Mouse (Mus musculus) hindbrain, embryonic 11.5 days (tissue): Measurements from ENCODE around the gene Srsf1. TPM values are rescaled to one million over a fixed set of nuclear protein-coding genes. Genes with fewer than 3 reads are reported as not detected.
A peak's percentile ranks its signal among the peaks of the same experiment; 100 is the strongest.

ENCODE experiments used
- ATAC-seq: fragments of 200-750 bp; cut with Nextera tagmentation; 2 replicates; pipeline ENCODE4 v1.8.0; 2017; ENCODE audit warnings: mild to moderate bottlenecking, moderate TSS enrichment, moderate library complexity; ENCODE audit not compliant: low FRiP score
- DNase-seq: peaks from one replicate; pipeline ENCODE4 v3.0.0-alpha.2; 2015; ENCODE audit warnings: low spot score
- H3K27ac ChIP-seq: fragments of 300-500 bp; sonication (generic); 2 replicates; pipeline ENCODE4 v1.5.1; 2014; ENCODE audit warnings: mild to moderate bottlenecking, low read depth, low read length
- H3K27me3 ChIP-seq: fragments of 300-500 bp; sonication (generic); 2 replicates; pipeline ENCODE4 v1.6.1; 2014; ENCODE audit warnings: mild to moderate bottlenecking, low read length, moderate library complexity, mixed read lengths; ENCODE audit not compliant: control insufficient read depth, insufficient read depth
- H3K36me3 ChIP-seq: fragments of 300-500 bp; sonication (generic); 2 replicates; pipeline ENCODE4 v1.6.1; 2014; ENCODE audit warnings: mild to moderate bottlenecking, low read length, moderate library complexity, mixed read lengths; ENCODE audit not compliant: control insufficient read depth, insufficient read depth
- H3K4me1 ChIP-seq: fragments of 300-500 bp; sonication (generic); replicated peaks from 2 replicates; pipeline ENCODE4 v1.6.1; 2014; ENCODE audit warnings: low read length, mixed read lengths; ENCODE audit not compliant: control insufficient read depth, insufficient read depth
- H3K4me2 ChIP-seq: fragments of 300-500 bp; sonication (generic); replicated peaks from 2 replicates; pipeline ENCODE4 v1.6.1; 2014; ENCODE audit warnings: mild to moderate bottlenecking, low read depth, low read length
- H3K4me3 ChIP-seq: fragments of 300-500 bp; sonication (generic); 2 replicates; pipeline ENCODE4 v1.5.1; 2014; ENCODE audit warnings: low read depth, low read length
- H3K9ac ChIP-seq: fragments of 300-500 bp; sonication (generic); 2 replicates; pipeline ENCODE4 v1.6.1; 2014; ENCODE audit warnings: low read depth, low read length
- H3K9me3 ChIP-seq: fragments of 300-500 bp; sonication (generic); 2 replicates; pipeline ENCODE4 v1.6.1; 2016; ENCODE audit warnings: low read length; ENCODE audit not compliant: control insufficient read depth
- WGBS: fragments of 180-500 bp; shearing (Covaris S2); extraction: QIAGEN DNeasy Blood & Tissue Kit; methylation state at CpG from one replicate; pipeline ENCODE4 v1.1.7; 2014; 5-methylcytosine and 5-hydroxymethylcytosine counted together
- polyA plus RNA-seq: library from polyadenylated mRNA; unstranded; fragments of >200 nt; fragmentation: Nextera tagmentation; extraction: Ambion mirVana; gene quantifications from 2 replicates; pipeline ENCODE4 v1.2.1, GENCODE M21; 2014

The Srsf1 gene
- polyA plus RNA-seq, 1 experiment from 2014 or later = 493 TPM

DNA sequence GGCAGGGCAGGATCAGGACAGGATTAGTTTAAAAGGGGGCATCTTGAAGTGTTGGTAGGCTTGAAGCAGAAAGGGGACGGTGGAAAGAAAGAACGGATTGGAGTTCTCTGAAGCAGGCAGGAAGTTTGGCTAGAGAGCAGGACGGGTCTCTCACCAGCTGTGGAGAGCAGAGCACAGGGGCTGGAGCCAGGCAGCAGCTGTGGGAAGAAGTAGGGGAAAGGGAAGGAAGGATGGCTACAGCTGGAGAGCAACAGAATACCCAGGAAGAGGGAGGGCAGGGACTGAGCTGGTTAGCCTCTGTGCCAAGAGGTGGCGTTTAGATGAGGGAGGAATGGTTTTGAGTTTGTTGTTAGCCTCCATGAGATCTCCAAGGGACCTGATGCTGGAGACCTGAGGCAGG is 50.0 kb downstream of the Srsf1 start:
- Histone ChIP-seq H3K9me3 (no peaks in the 10 kb centered on the region), H3K4me1 (peaks cover 6% of the 10 kb centered on the region), H3K27ac (no peak overlapping the region), H3K36me3 (no peaks in the 10 kb centered on the region), H3K4me3 (no peak overlapping the region), H3K4me2 (no peak overlapping the region), H3K27me3 (no peaks in the 10 kb centered on the region), H3K9ac (no peak overlapping the region)
- WGBS = 15% methylated on average over 4 of the region's 4 CpGs
- no peak for ATAC-seq
- no peak for DNase-seq

DNA sequence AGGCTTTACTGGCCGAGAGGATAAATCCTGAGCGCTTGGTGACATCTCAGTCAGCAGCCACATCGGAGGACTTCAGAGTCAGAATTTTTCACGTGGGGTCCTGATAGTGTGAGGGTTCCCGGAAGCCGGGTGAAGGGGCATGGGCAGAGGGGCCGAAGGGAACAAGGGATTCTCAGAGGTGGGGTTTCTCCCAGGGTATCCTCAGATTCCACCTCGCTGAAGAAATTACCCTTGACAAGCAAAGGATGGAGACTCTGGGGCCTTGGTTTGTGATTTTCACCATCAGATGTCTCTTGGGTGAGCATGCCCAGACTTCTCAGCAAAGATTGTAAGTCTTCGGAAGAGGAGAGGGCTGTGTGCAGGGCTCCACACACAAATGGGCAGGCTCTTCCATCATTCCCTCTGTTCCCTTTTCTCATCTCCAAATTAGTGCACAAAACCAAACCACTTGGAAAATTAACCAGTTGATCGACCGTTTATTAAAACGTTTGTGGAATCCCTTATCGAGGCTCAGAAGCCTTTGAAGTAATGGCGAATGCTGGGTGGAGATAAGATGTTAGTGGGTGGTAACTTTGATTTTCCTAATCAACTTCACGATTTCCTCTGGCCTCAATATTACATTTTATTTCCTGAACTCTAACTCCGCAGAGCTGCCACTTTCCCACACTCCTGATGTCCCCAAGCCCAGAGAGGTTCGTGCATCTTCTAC is 51.0 kb downstream of the Srsf1 start, which contains the start of gene Cuedc1:
Gene Cuedc1 (plus strand): TSS at position 38 of the 709 bp plus-strand sequence.
- no peak for ATAC-seq
- Histone ChIP-seq H3K9me3 (no peaks in the 10 kb centered on the region), H3K4me1 (peaks cover 6% of the 10 kb centered on the region), H3K4me2 (peak within 1 kb of the TSS; percentile 77), H3K4me3 (peak within 1 kb of the TSS; percentile 70), H3K9ac (peak within 1 kb of the TSS; percentile 96), H3K36me3 (no peaks in the 10 kb centered on the region), H3K27me3 (no peaks in the 10 kb centered on the region), H3K27ac (peak within 1 kb of the TSS; percentile 92)
- 30% methylated on average over 17 of the region's 17 CpGs for WGBS
- no peak for DNase-seq

DNA sequence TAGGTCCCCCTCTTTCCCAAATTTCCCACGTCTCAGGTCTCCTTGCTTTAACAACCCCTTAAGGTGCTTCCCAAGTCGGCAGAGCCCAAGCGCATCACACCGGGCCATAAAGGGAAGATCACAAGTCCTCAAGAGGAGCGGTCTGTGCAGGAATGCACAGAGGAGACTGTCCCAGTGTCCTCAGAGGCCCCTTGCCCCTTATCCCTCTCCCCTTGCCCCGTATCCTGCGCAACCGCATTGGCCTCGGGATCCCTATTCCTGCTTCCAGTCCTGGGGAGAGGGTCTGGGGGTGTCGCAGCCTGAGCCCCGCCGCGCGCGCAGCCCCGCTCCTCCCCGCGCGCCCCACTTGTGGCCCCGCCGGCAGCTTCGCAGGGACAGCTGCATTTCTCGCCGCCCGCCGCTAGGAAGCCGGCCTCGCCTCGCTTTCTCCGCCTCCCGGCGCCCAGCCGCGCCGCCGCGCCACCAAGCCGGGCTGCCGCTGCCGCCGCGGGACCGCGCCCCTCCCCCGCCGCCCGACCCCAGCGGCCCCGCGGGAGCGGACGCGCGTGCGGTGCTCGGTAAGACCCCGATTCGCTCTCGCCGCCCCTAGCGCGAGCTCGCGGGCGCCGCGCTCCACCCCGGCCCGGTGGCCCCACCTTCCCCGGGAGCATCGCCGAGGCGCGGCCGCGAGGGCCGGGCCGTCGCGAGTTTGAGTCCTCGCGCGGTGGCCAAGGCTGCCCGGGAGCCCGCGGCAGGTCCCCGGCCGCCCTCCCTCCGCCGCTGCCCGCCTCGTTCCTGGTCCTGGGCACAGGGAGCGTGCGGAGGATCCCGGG is 51.8 kb downstream of the Srsf1 start:
- Histone ChIP-seq H3K36me3 (no peaks in the 10 kb centered on the region), H3K27ac (peak overlapping the region; percentile 92), H3K9me3 (no peaks in the 10 kb centered on the region), H3K27me3 (no peaks in the 10 kb centered on the region), H3K4me1 (peaks cover 6% of the 10 kb centered on the region), H3K9ac (peak overlapping the region; percentile 96), H3K4me3 (peak overlapping the region; percentile 70), H3K4me2 (peak overlapping the region; percentile 77)
- peak; percentile 78 for ATAC-seq
- peak; percentile 85 for DNase-seq
- 1% methylated on average over 62 of the region's 95 CpGs for WGBS

DNA sequence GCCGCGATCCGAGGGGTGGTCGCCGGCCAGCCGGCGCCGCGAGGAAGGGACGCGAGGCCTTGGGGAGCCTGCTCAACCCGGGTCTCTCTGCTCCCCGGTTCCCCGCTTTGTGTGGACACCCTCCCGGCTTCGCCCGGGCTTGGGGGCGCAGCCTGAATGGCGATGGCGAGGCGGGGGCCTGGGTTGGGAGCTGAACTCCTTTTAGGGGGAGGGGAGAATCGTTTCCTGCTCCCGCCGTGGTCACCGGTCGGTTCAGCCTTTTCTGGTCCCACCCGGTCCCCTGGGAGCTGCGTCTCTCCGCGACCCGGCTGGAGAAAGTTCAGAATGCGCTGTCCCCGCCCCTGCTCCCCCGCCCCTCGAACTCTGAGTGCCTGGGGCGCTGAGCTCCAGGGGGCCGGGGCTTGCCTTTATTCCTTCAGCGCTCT is 52.4 kb downstream of the Srsf1 start:
- H3K27me3 ChIP-seq = no peaks in the 10 kb centered on the region
- ATAC-seq (peak; percentile 46), DNase-seq (peak; percentile 76)
- H3K36me3 ChIP-seq = no peaks in the 10 kb centered on the region
- H3K4me3 ChIP-seq = peak overlapping the region; percentile 70
- H3K9me3 ChIP-seq = no peaks in the 10 kb centered on the region
- H3K27ac ChIP-seq = peak overlapping the region; percentile 92
- H3K4me2 ChIP-seq = peak overlapping the region; percentile 77
- H3K9ac ChIP-seq = peak overlapping the region; percentile 96
- H3K4me1 ChIP-seq = peaks cover 6% of the 10 kb centered on the region
- 0% methylated on average over 25 of the region's 38 CpGs for WGBS

DNA sequence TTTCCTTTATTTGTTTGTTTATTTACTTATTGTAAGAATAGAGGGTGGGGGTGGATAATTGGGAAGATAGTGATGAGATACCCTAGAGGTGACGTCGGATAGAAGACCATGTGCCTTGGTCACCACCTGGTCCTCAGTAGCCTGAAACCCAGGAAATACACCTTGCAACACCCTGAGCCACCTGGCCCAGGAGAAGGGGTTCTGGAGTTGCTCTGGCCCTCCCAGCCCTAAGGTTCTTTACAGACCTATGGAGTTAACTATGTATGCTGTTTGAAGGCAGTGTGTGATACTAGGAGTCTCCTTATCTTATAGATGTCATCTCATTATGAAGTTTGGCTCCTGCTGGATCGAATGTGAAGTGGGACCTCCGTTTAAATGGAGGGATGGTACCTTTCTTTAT is 53.0 kb downstream of the Srsf1 start:
- H3K27me3 ChIP-seq = no peaks in the 10 kb centered on the region
- DNase-seq (no peak), ATAC-seq (no peak)
- no peak overlapping the region for H3K27ac ChIP-seq
- peak overlapping the region; percentile 70 for H3K4me3 ChIP-seq
- H3K4me2 ChIP-seq = peak overlapping the region; percentile 77
- H3K36me3 ChIP-seq = no peaks in the 10 kb centered on the region
- no peak overlapping the region; the same call in 1 of the 2 replicates for H3K9ac ChIP-seq
- H3K9me3 ChIP-seq = no peaks in the 10 kb centered on the region
- 30% methylated on average over 4 of the region's 4 CpGs for WGBS
- H3K4me1 ChIP-seq = peaks cover 6% of the 10 kb centered on the region

Other genes with a start within 250 kb of the Srsf1 start
- 0.70 and 0.73 TPM in 2 replicates for gene Lpo, start 219.1 kb upstream of the Srsf1 start, polyA plus RNA-seq
- 13.2 and 16.2 TPM in 2 replicates for gene Mks1, start 194.2 kb upstream of the Srsf1 start, polyA plus RNA-seq
- gene Epx, start 171.8 kb upstream of the Srsf1 start, polyA plus RNA-seq = 0.07 TPM in 1 of 2 replicates, not detected in the other
- not detected in 2 replicates for gene Olfr462, start 155.1 kb upstream of the Srsf1 start, polyA plus RNA-seq
- not detected in 2 replicates for gene Olfr463, start 150.0 kb upstream of the Srsf1 start, polyA plus RNA-seq
- not detected in 2 replicates for gene Olfr464, start 126.4 kb upstream of the Srsf1 start, polyA plus RNA-seq
- 25.4 and 26.1 TPM in 2 replicates for gene Dynll2, start 59.8 kb upstream of the Srsf1 start, polyA plus RNA-seq
- 77.7 and 80.7 TPM in 2 replicates for gene Vezf1, start 20.9 kb downstream of the Srsf1 start, polyA plus RNA-seq
- gene Cuedc1, start 50.7 kb downstream of the Srsf1 start, polyA plus RNA-seq = 17.6 TPM in 2 replicates
- 83.2 and 84.5 TPM in 2 replicates for gene Mrps23, start 157.0 kb downstream of the Srsf1 start, polyA plus RNA-seq
- 9.8 and 10.0 TPM in 2 replicates for gene Ccdc182, start 246.7 kb downstream of the Srsf1 start, polyA plus RNA-seq